Mouse (Mus musculus) erythroblast, embryonic 14.5 days (primary cell): ENCODE data around the gene Lrrc51. TPM values are rescaled to one million over a fixed set of nuclear protein-coding genes. Genes with fewer than 3 reads are reported as not detected.
A peak's percentile ranks its signal among the peaks of the same experiment; 100 is the strongest.

ENCODE experiments used
- H3K27me3 ChIP-seq: 2 replicates; pipeline ENCODE4 v1.6.1; 2012; ENCODE audit warnings: inconsistent platforms; ENCODE audit not compliant: control insufficient read depth
- H3K36me3 ChIP-seq: 2 replicates; pipeline ENCODE4 v1.6.1; 2012; ENCODE audit warnings: mild to moderate bottlenecking, inconsistent platforms; ENCODE audit not compliant: control insufficient read depth
- H3K4me1 ChIP-seq: 2 replicates; pipeline ENCODE4 v1.6.1; 2012; ENCODE audit warnings: inconsistent platforms; ENCODE audit not compliant: control insufficient read depth
- H3K4me3 ChIP-seq: replicated peaks from 2 replicates; pipeline ENCODE3; 2012; ENCODE audit warnings: moderate library complexity, mild to moderate bottlenecking, inconsistent platforms
- H3K9me3 ChIP-seq: 2 replicates; pipeline ENCODE4 v1.6.1; 2012; ENCODE audit warnings: low read length, inconsistent platforms, mixed read lengths; ENCODE audit not compliant: control insufficient read depth
- GATA1 ChIP-seq: IDR thresholded peaks from 2 replicates; pipeline ENCODE4 v1.6.1; 2012; ENCODE audit warnings: low read length, inconsistent platforms, mixed read lengths
- TAL1 ChIP-seq: IDR thresholded peaks from 3 replicates; pipeline ENCODE4 v1.6.1; 2012; ENCODE audit warnings: low read length, inconsistent platforms, mixed read lengths
- polyA plus RNA-seq: library from polyadenylated mRNA; stranded (reverse); fragments of >175 nt; gene quantifications from 2 replicates; pipeline ENCODE4 v1.2.3, GENCODE M21; 2012

The Lrrc51 gene
- polyA plus RNA-seq, 1 experiment = not detected

- H3K4me3 ChIP-seq = no peak overlapping the region
- H3K4me1 ChIP-seq = peaks cover 36% of the 10 kb centered on the region
- TF ChIP-seq TAL1 = no peak
- no peak for TF ChIP-seq GATA1
- H3K9me3 ChIP-seq = peaks cover 2% of the 10 kb centered on the region; the same call in 1 of the 2 replicates
- H3K36me3 ChIP-seq = peaks cover 52% of the 10 kb centered on the region
- H3K27me3 ChIP-seq = no peaks in the 10 kb centered on the region
Measured at GRCm38 (mm10) chr7:101902846-101903245, 30.8 kb downstream of the Lrrc51 start.

GRCm38 (mm10) chr7:101901969-101902368 lies 31.7 kb downstream of the Lrrc51 start:
- Histone ChIP-seq H3K4me3 (no peak overlapping the region), H3K4me1 (peaks cover 37% of the 10 kb centered on the region), H3K27me3 (no peaks in the 10 kb centered on the region), H3K36me3 (peaks cover 50% of the 10 kb centered on the region), H3K9me3 (peaks cover 2% of the 10 kb centered on the region; the same call in 1 of the 2 replicates)
- TF ChIP-seq TAL1 (no peak), GATA1 (no peak)

GRCm38 (mm10) chr7:101900331-101901097 lies 33.2 kb downstream of the Lrrc51 start:
- Histone ChIP-seq H3K4me3 (no peak overlapping the region), H3K27me3 (no peaks in the 10 kb centered on the region), H3K36me3 (peaks cover 48% of the 10 kb centered on the region), H3K4me1 (peaks cover 35% of the 10 kb centered on the region), H3K9me3 (peaks cover 2% of the 10 kb centered on the region; the same call in 1 of the 2 replicates)
- TF ChIP-seq GATA1 (no peak), TAL1 (no peak)

DNA sequence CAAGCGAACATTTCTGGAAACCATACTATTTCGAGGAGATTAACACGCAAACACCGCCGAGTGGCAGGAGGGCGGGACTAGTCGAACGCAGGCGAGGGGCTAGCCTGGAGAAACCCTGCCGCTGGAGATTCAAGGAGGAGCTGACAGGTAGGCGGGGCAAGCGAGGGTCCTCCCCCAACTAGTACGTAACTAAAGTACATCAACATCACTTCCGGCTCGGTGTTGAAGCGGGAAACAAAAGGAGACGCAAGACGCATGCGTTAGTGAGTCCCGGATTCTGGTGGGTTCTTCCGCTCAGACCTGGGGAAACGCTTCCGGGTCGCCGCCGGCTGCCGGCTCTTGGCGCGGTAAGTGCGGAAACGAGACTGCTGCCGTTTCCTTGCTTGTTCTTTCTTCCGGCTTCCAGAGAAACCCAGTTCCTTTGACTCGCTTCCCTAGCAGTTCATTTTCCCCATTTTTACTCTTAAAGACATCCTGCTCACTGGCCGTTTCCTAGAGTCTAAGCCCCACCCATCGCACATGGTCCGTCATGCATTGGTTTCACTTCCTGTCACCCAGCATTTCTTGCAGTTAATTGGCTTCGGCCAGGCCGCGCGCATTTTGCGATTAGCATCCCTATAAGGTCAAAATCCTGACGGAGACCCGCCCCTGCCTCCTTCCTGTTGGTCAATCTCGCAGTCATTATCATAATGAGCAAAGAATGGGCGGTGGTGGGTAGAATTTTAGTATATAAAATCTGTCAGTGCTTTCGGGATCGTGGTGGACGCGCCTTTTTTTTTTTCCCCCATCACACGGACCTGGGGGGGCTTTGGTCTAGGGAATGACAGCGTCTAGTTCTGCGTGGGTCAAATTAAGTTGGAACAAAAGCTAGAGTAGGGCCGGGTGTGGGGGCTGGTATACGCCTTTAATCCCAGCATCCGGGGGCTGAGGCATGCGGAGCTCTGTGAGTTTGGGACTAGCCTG lies 37.3 kb downstream of the Lrrc51 start:
- Histone ChIP-seq H3K27me3 (no peaks in the 10 kb centered on the region), H3K9me3 (no peaks in the 10 kb centered on the region), H3K36me3 (peaks cover 37% of the 10 kb centered on the region), H3K4me3 (peak overlapping the region; percentile 90), H3K4me1 (peaks cover 39% of the 10 kb centered on the region)
- TF ChIP-seq GATA1 (peak; percentile 38; the same call in 1 of the 2 replicates), TAL1 (no peak)

GRCm38 (mm10) chr7:101895695-101896094 lies 38.0 kb downstream of the Lrrc51 start:
- peaks cover 42% of the 10 kb centered on the region for H3K4me1 ChIP-seq
- TF ChIP-seq TAL1 (no peak), GATA1 (no peak)

DNA sequence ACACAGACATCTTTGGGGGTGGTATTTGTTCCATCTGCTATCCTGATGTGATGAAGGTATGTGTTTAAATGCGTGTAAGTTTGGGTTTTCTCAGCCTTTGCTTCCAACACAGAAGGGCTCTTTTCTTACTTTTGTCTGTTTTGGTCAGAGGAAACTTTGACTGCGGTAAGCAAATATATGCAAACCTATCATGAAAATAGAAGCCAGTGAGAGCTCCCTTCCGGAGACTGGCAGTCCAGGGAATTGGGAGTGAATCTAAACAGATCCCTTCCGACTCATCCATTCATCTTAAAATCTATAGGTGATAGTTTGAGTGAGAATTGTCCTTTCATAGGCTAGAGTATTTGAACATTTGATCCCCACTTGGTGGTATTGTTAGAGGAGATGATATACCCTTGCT lies 45.2 kb downstream of the Lrrc51 start:
- Histone ChIP-seq H3K27me3 (peaks cover 7% of the 10 kb centered on the region; the same call in 1 of the 2 replicates), H3K4me3 (no peak overlapping the region), H3K4me1 (peaks cover 6% of the 10 kb centered on the region), H3K36me3 (no peaks in the 10 kb centered on the region), H3K9me3 (no peaks in the 10 kb centered on the region)
- TF ChIP-seq TAL1 (no peak), GATA1 (no peak)

More at GRCm38 (mm10) chr7:101895695-101896094, 38.0 kb downstream of the Lrrc51 start:
- Histone ChIP-seq H3K36me3 (peaks cover 30% of the 10 kb centered on the region), H3K4me3 (peak overlapping the region; percentile 90), H3K9me3 (no peaks in the 10 kb centered on the region), H3K27me3 (no peaks in the 10 kb centered on the region)

DNA sequence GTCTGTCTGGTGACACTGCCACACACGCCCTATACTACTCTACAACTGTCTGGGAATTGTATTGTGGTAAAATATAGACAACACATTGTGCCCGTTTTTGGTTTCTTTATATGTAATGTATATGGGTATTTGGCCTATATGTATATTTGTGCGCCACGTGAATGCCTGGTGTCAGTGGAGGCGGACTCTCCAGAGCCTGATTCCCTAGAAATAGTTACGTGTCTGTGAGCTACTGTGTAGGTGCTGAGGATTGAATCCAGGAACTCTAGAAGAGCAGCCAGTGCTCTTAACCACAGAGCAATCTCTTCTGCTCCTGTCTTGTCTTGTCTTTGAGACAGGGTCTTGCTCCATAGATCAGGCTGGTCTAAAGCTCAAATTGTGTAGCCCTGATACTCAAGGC lies 47.4 kb downstream of the Lrrc51 start:
- Histone ChIP-seq H3K36me3 (no peaks in the 10 kb centered on the region), H3K4me1 (peaks cover 2% of the 10 kb centered on the region), H3K27me3 (peaks cover 7% of the 10 kb centered on the region; the same call in 1 of the 2 replicates), H3K4me3 (no peak overlapping the region), H3K9me3 (no peaks in the 10 kb centered on the region)
- no peak for TF ChIP-seq GATA1
- TF ChIP-seq TAL1 = no peak

- no peak for TF ChIP-seq GATA1
- no peak for TF ChIP-seq TAL1
- Histone ChIP-seq H3K9me3 (no peaks in the 10 kb centered on the region), H3K36me3 (no peaks in the 10 kb centered on the region), H3K4me1 (no peaks in the 10 kb centered on the region), H3K4me3 (no peak overlapping the region), H3K27me3 (peaks cover 2% of the 10 kb centered on the region; the same call in 1 of the 2 replicates)
Measured at GRCm38 (mm10) chr7:101884160-101884559, 49.5 kb downstream of the Lrrc51 start.
